Mouse (Mus musculus): Measurements from ENCODE around the gene Zfp114.

The Zfp114 gene

GRCm38 (mm10) chr7:24174618-24175336, at the start of gene Zfp114:
Zfp114 (plus strand) TSS chr7:24175060.
- WGBS: 10% methylated on average over 23 of the region's 23 CpGs

- 16% methylated on average over 6 of the region's 6 CpGs for WGBS
Observed at GRCm38 (mm10) chr7:24133425-24133995, 41.4 kb upstream of the Zfp114 start.

- WGBS: 2% methylated on average over 32 of the region's 32 CpGs
Observed at GRCm38 (mm10) chr7:24133996-24134828, 40.6 kb upstream of the Zfp114 start, which contains the start of gene Zfp235. Zfp235 (plus strand) TSS chr7:24134169.

- WGBS: 88% methylated on average over 6 of the region's 6 CpGs
Observed at GRCm38 (mm10) chr7:24142566-24142965, 32.3 kb upstream of the Zfp114 start.

GRCm38 (mm10) chr7:24153272-24153671, 21.6 kb upstream of the Zfp114 start:
- WGBS: 5% methylated on average over 1 of the region's 1 CpGs

- WGBS: 61% methylated on average over 4 of the region's 4 CpGs
Observed at GRCm38 (mm10) chr7:24172191-24172590, 2.7 kb upstream of the Zfp114 start.

GRCm38 (mm10) chr7:24175337-24175711, 464 bp downstream of the Zfp114 start:
- 48% methylated on average over 6 of the region's 6 CpGs for WGBS

- 38% methylated on average over 1 of the region's 1 CpGs for WGBS
Observed at GRCm38 (mm10) chr7:24187611-24188010, 12.8 kb downstream of the Zfp114 start.

GRCm38 (mm10) chr7:24188901-24189570, 14.2 kb downstream of the Zfp114 start:
- 66% methylated on average over 4 of the region's 4 CpGs for WGBS

GRCm38 (mm10) chr7:24189571-24189944, 14.7 kb downstream of the Zfp114 start:
- 72% methylated on average over 5 of the region's 5 CpGs for WGBS

- 91% methylated on average over 2 of the region's 2 CpGs for WGBS
Observed at GRCm38 (mm10) chr7:24191361-24191760, 16.5 kb downstream of the Zfp114 start.

- 96% methylated on average over 3 of the region's 3 CpGs for WGBS
Observed at GRCm38 (mm10) chr7:24193157-24193556, 18.3 kb downstream of the Zfp114 start.

GRCm38 (mm10) chr7:24196961-24197360, 22.1 kb downstream of the Zfp114 start:
- 93% methylated on average over 4 of the region's 4 CpGs for WGBS

GRCm38 (mm10) chr7:24207488-24208261, 32.8 kb downstream of the Zfp114 start:
- WGBS: 9% methylated on average over 24 of the region's 24 CpGs

- 60% methylated on average over 7 of the region's 7 CpGs for WGBS
Observed at GRCm38 (mm10) chr7:24208282-24208886, 33.5 kb downstream of the Zfp114 start.

GRCm38 (mm10) chr7:24210296-24210695, 35.4 kb downstream of the Zfp114 start:
- WGBS: 83% methylated on average over 2 of the region's 2 CpGs

- WGBS: 86% methylated on average over 5 of the region's 5 CpGs
Observed at GRCm38 (mm10) chr7:24211343-24211742, 36.5 kb downstream of the Zfp114 start, which contains the start of gene Zfp111. Zfp111 (minus strand) TSS chr7:24211443.

Measured in cerebral cortex, adult 2 months (tissue).